8 mouse cellular contexts compared by ENCODE assay signal in the genomic region with DNA sequence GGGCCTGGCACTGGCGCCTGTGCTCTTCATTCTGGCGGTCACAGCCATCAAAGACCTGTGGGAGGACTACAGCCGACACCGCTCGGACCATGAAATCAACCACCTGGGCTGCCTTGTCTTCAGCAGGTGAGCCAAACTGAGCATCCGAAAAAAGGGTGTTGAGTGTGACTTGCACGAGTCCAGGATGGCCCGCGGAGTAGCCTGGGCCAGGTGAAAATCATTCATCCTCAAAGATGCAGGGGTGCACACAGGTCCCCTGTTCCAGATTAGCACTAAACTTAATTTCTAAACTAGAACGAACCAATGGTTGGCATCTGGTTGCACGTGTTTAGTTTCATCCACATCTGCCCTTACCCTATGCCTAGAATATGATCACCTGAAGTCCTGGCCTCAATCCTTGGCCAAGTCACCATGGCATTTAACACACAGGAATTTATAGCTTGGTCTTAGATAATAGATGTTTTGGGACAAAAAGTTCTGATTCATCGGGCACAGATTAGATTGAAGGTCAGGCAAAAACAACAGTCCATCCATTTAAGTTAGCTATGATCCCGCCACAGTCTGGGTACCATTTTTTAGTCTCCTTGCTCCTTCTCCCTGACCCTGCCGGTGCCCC. TPM values are rescaled to one million over a fixed set of nuclear protein-coding genes. Genes with fewer than 3 reads are reported as not detected.
A peak's percentile ranks its signal among the peaks of the same experiment; 100 is the strongest.
DNase-seq lines count a peak whose midpoint lies in the region; ATAC-seq and TF ChIP-seq lines count a peak whose summit lies in the region.

No protein-coding gene starts in this region.

- no peak for TF ChIP-seq CTCF in kidney, adult 2 months (conservative IDR thresholded peaks at IDR 0.05; ENCODE audit: insufficient read depth, insufficient read length, low read depth, low read length)
- TF ChIP-seq CTCF in cortical plate, adult 2 months (IDR thresholded peaks at IDR 0.05; ENCODE audit: extremely low read depth, insufficient read depth, low read length) = no peak
- TF ChIP-seq CTCF in hindbrain, postnatal 0 days (IDR thresholded peaks at IDR 0.05; ENCODE audit: low read depth) = no peak

- TF ChIP-seq POLR2A in kidney, adult 2 months (IDR thresholded peaks at IDR 0.05; ENCODE audit: low read depth, low read length) = no peak
- no peak for TF ChIP-seq POLR2A in cortical plate, adult 2 months (IDR thresholded peaks at IDR 0.05; ENCODE audit: extremely low read depth, insufficient read depth, low read length)

- no peaks in the 10 kb centered on the region for H3K4me1 ChIP-seq in kidney, adult 2 months (ENCODE audit: control insufficient read depth, insufficient read depth, low read length)
- no peaks in the 10 kb centered on the region for H3K4me1 ChIP-seq in cortical plate, adult 2 months (ENCODE audit: control insufficient read depth, insufficient read depth, low read length)
- H3K4me1 ChIP-seq in hindbrain, postnatal 0 days (ENCODE audit: insufficient read depth, low read length) = peaks cover 4% of the 10 kb centered on the region; the same call in 1 of the 2 replicates
- peaks cover 5% of the 10 kb centered on the region; the same call in 1 of the 2 replicates for H3K4me1 ChIP-seq in midbrain, embryonic 16.5 days (ENCODE audit: control insufficient read depth, insufficient read depth, low read length)

- H3K4me3 ChIP-seq in kidney, adult 2 months (ENCODE audit: insufficient read depth, low read depth, low read length) = peak overlapping the region; percentile 80
- H3K4me3 ChIP-seq in cortical plate, adult 2 months (ENCODE audit: insufficient read depth, low read length) = peak overlapping the region; percentile 87
- H3K4me3 ChIP-seq in hindbrain, postnatal 0 days (ENCODE audit: low read length) = peak overlapping the region; percentile 67
- H3K4me3 ChIP-seq in midbrain, embryonic 16.5 days (ENCODE audit: low read depth, low read length) = peak overlapping the region; percentile 79

- H3K4me2 ChIP-seq in hindbrain, postnatal 0 days (ENCODE audit: low read depth, low read length) = peak overlapping the region; percentile 99
- peak overlapping the region; percentile 97 for H3K4me2 ChIP-seq in midbrain, embryonic 16.5 days (ENCODE audit: low read length)

- no peak overlapping the region for H3K27ac ChIP-seq in kidney, adult 2 months (ENCODE audit: insufficient read depth, low read depth, low read length)
- H3K27ac ChIP-seq in cortical plate, adult 2 months (ENCODE audit: insufficient read depth, low read length) = peak overlapping the region; percentile 72
- H3K27ac ChIP-seq in hindbrain, postnatal 0 days = no peak overlapping the region
- H3K27ac ChIP-seq in midbrain, embryonic 16.5 days (ENCODE audit: low read length) = no peak overlapping the region

- peak overlapping the region; percentile 57; the same call in 1 of the 2 replicates for H3K9ac ChIP-seq in hindbrain, postnatal 0 days (replicated peaks; ENCODE audit: low read length)
- H3K9ac ChIP-seq in midbrain, embryonic 16.5 days (ENCODE audit: low read depth, low read length) = peak overlapping the region; percentile 77

- no peak for ATAC-seq in hindbrain, postnatal 0 days
- no peak; the same call in 1 of the 2 replicates for ATAC-seq in midbrain, embryonic 16.5 days

- H3K36me3 ChIP-seq in kidney, adult 2 months (ENCODE audit: control insufficient read depth, insufficient read depth, low read length) = no peaks in the 10 kb centered on the region
- H3K36me3 ChIP-seq in hindbrain, postnatal 0 days (ENCODE audit: insufficient read depth, low read length) = no peaks in the 10 kb centered on the region
- no peaks in the 10 kb centered on the region for H3K36me3 ChIP-seq in midbrain, embryonic 16.5 days (ENCODE audit: control insufficient read depth, insufficient read depth, low read length)

- no peaks in the 10 kb centered on the region for H3K9me3 ChIP-seq in hindbrain, postnatal 0 days (ENCODE audit: low read length)
- H3K9me3 ChIP-seq in midbrain, embryonic 16.5 days (replicated peaks; ENCODE audit: control insufficient read depth, low read length, poor library complexity, severe bottlenecking) = no peaks in the 10 kb centered on the region

- DNase-seq in kidney, adult 2 months = no peak
- DNase-seq in kidney, postnatal 25 days = no peak
- DNase-seq in hindbrain, postnatal 0 days (ENCODE audit: low spot score) = no peak
- no peak for DNase-seq in retina, embryonic 14.5 days (ENCODE audit: low spot score)
- DNase-seq in left cerebral cortex, adult 9 months (ENCODE audit: low spot score in 2 of 2) = no peak
- DNase-seq in frontal cortex, postnatal 36 days (ENCODE audit: low spot score in 2 of 2) = no peak

- H3K27me3 ChIP-seq in kidney, adult 2 months (replicated peaks; ENCODE audit: control insufficient read depth, insufficient read depth, low read length) = no peaks in the 10 kb centered on the region
- no peaks in the 10 kb centered on the region for H3K27me3 ChIP-seq in hindbrain, postnatal 0 days (ENCODE audit: insufficient read depth, low read length)
- no peaks in the 10 kb centered on the region; the same call in 1 of the 2 replicates for H3K27me3 ChIP-seq in midbrain, embryonic 16.5 days (ENCODE audit: control insufficient read depth, insufficient read depth, low read depth, low read length)

- 26% methylated on average over 14 of the region's 14 CpGs for WGBS in kidney, adult 2 months
- 32% methylated on average over 14 of the region's 14 CpGs for WGBS in hindbrain, postnatal 0 days
- WGBS in midbrain, embryonic 16.5 days = 28% methylated on average over 14 of the region's 14 CpGs

RNA-seq across cellular contexts. Expression of a gene that starts 2.9 kb away (rescaled TPM):
- polyA plus RNA-seq in kidney, adult 2 months (2012; rRNA removed) = 1.5 TPM in 2 replicates
- polyA plus RNA-seq in cortical plate, adult 2 months (2012; rRNA removed) = 7.7 and 9.2 TPM in 2 replicates
- total RNA-seq in hindbrain, postnatal 0 days (2014; rRNA removed) = 3.6 and 5.9 TPM in 2 replicates
- 0.75 and 1.1 TPM in 2 replicates for polyA plus RNA-seq in hindbrain, postnatal 0 days (2015; fragmentation: Nextera tagmentation; extraction: Ambion mirVana)
- polyA plus RNA-seq in midbrain, embryonic 16.5 days (2015; fragmentation: Nextera tagmentation; extraction: Ambion mirVana) = 1.1 and 1.2 TPM in 2 replicates
